Mouse (Mus musculus) bone marrow, adult 2 months (tissue): Measurements from ENCODE around the gene Rbm28.

ENCODE experiments used
- CTCF ChIP-seq: fragments of 200-500 bp; IDR thresholded peaks from 2 replicates; pipeline ENCODE4 v1.5.1; 2011; ENCODE audit warnings: low read length, control low read depth; ENCODE audit not compliant: control insufficient read depth, insufficient read depth
- POLR2A ChIP-seq: fragments of 200-500 bp; IDR thresholded peaks from 2 replicates; pipeline ENCODE4 v1.6.1; 2011; ENCODE audit warnings: low read depth, mild to moderate bottlenecking, control low read depth, low read length, borderline replicate concordance; ENCODE audit not compliant: control insufficient read depth

GRCm38 (mm10) chr6:29087921-29088709, 76.7 kb downstream of the Rbm28 start:
- TF ChIP-seq POLR2A (no peak), CTCF (no peak)
